Mouse (Mus musculus) midbrain, embryonic 13.5 days (tissue): Measurements from ENCODE around the gene Pdzph1. TPM values are rescaled to one million over a fixed set of nuclear protein-coding genes. Genes with fewer than 3 reads are reported as not detected.

Source experiments
- polyA plus RNA-seq: library from polyadenylated mRNA; unstranded; fragments of >200 nt; fragmentation: Nextera tagmentation; extraction: Ambion mirVana; gene quantifications from 2 replicates; pipeline ENCODE4 v1.2.1, GENCODE M21; 2015

Pdzph1 gene
- polyA plus RNA-seq, 1 experiment from 2014 or later, result 11.4 TPM

Other genes starting within 250 kb of the Pdzph1 start
- gene Nudt12, start 22.0 kb upstream of the Pdzph1 start, polyA plus RNA-seq, result 3.5 and 4.3 TPM in 2 replicates